In the genomic region with DNA sequence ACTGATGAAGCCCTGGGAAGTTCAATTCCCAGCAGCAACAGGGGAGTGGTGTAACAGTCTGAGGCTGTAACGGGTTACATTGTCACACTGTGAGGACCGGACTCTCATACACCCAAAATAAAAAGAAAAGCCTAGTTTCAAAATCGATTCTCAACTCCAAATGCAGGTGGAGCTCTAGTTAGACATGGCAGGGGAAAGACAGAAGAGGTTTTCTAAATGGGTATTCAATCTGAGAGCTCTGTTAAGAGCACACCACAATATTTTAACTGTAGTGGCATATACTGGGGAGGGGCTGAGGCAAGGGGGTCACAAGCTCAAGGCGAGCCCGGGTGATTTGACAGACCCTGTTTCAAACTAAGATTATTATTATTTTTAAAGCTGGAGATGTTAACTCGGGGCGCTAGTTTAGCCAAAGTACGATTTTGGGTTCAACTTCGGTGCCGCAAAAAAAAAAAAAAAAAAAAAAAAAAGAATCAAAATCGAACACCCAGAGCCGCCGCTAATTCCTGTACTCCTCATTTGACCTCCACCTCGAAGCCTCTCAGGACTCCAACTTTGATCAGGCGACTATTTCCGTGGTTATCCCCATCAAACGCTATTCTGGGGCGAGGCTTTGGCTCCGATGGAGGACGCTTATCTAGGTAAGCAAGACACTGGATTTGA, we compare ENCODE assay signal across 9 mouse cellular contexts. TPM values are rescaled to one million over a fixed set of nuclear protein-coding genes. Genes with fewer than 3 reads are reported as not detected.
A peak's percentile ranks its signal among the peaks of the same experiment; 100 is the strongest.
DNase-seq lines count a peak whose midpoint lies in the region; ATAC-seq lines count a peak whose summit lies in the region.
"Had no signal": no experiment of that assay in that cellular context is flagged by ENCODE, and none has a peak within 500 bp of the region (broad histone marks: within the 10 kb centered on the region; RNA-seq: fewer than 3 reads in every experiment).

No protein-coding gene starts in this region.

- H3K9me3 ChIP-seq in forebrain, embryonic 12.5 days = no peaks in the 10 kb centered on the region
- H3K9me3 ChIP-seq in liver, embryonic 16.5 days (replicated peaks; ENCODE audit: control insufficient read depth, low read length) = no peaks in the 10 kb centered on the region

- peak overlapping the region; percentile 93 for H3K27ac ChIP-seq in forebrain, embryonic 12.5 days
- peak overlapping the region; percentile 92 for H3K27ac ChIP-seq in liver, embryonic 16.5 days (ENCODE audit: low read length)

- no peak for DNase-seq in frontal cortex, adult 2 months (ENCODE audit: extremely low spot score in 1 of 2, low spot score in 1 of 2)
- peak; percentile 27 for DNase-seq in CD4-positive helper T cell, adult 2 months (ENCODE audit: low read depth, low spot score)
- DNase-seq in adrenal gland, adult 2 months = no peak
- no peak for DNase-seq in layer of hippocampus, adult 18-20 months (ENCODE audit: low spot score in 2 of 2)
- DNase-seq in left cerebral cortex, adult 11 months (ENCODE audit: low spot score) = no peak

- peak overlapping the region; percentile 83 for H3K4me2 ChIP-seq in forebrain, embryonic 12.5 days
- H3K4me2 ChIP-seq in liver, embryonic 16.5 days (ENCODE audit: low read depth, low read length) = peak overlapping the region; percentile 79

- peaks cover 14% of the 10 kb centered on the region for H3K4me1 ChIP-seq in forebrain, embryonic 12.5 days
- H3K4me1 ChIP-seq in liver, embryonic 16.5 days (ENCODE audit: control insufficient read depth, low read depth, low read length) = peaks cover 14% of the 10 kb centered on the region

- WGBS in forebrain, embryonic 12.5 days = 5% methylated on average over 20 of the region's 20 CpGs
- under 1% methylated on average over 20 of the region's 20 CpGs for WGBS in liver, embryonic 16.5 days (ENCODE audit: insufficient replicate concordance)

- ATAC-seq in frontal cortex, adult (ENCODE audit: low TSS enrichment) = peak; percentile 8; the same call in 1 of the 2 replicates
- no peak for ATAC-seq in forebrain, embryonic 12.5 days (ENCODE audit: low FRiP score)
- no peak for ATAC-seq in liver, embryonic 16.5 days (ENCODE audit: low read depth)

- H3K36me3 ChIP-seq in forebrain, embryonic 12.5 days (replicated peaks) = peaks cover 43% of the 10 kb centered on the region
- peaks cover 39% of the 10 kb centered on the region for H3K36me3 ChIP-seq in liver, embryonic 16.5 days (ENCODE audit: control insufficient read depth, insufficient read depth)

- H3K9ac ChIP-seq in forebrain, embryonic 12.5 days = peak overlapping the region; percentile 97
- peak overlapping the region; percentile 97 for H3K9ac ChIP-seq in liver, embryonic 16.5 days (ENCODE audit: low read depth, low read length)

- H3K27me3 ChIP-seq in forebrain, embryonic 12.5 days = peaks cover 18% of the 10 kb centered on the region
- no peaks in the 10 kb centered on the region for H3K27me3 ChIP-seq in liver, embryonic 16.5 days (ENCODE audit: control insufficient read depth, insufficient read depth, low read depth, low read length)
- H3K27me3 ChIP-seq: Patski had no signal

- peak overlapping the region; percentile 91 for H3K4me3 ChIP-seq in forebrain, embryonic 12.5 days (replicated peaks)
- peak overlapping the region; percentile 96 for H3K4me3 ChIP-seq in liver, embryonic 16.5 days (ENCODE audit: low read depth, low read length)

RNA-seq across cellular contexts. Expression of a gene that starts 0.9 kb away (rescaled TPM):
- 136 and 140 TPM in 2 replicates for polyA plus RNA-seq in frontal cortex, adult 2 months (2012; rRNA removed)
- polyA plus RNA-seq in forebrain, embryonic 12.5 days (2016; fragmentation: Nextera tagmentation; extraction: Ambion mirVana) = 228 and 238 TPM in 2 replicates
- polyA plus RNA-seq in liver, embryonic 16.5 days (2015; fragmentation: Nextera tagmentation; extraction: Ambion mirVana) = 38.8 and 41.2 TPM in 2 replicates
- total RNA-seq in adrenal gland, adult 2 months (2021) = 100 to 1,000 TPM; 105 to 110 TPM
- polyA plus RNA-seq in adrenal gland, adult 2 months (2012; rRNA removed) = 34.5 and 37.2 TPM in 2 replicates
- total RNA-seq in layer of hippocampus, adult 18-20 months (2021) = 100 to 1,000 TPM; 148 TPM

RNA-seq across cellular contexts. Expression of a gene that starts 5.8 kb away (rescaled TPM):
- polyA plus RNA-seq in frontal cortex, adult 2 months (2012; rRNA removed) = 307 and 323 TPM in 2 replicates
- polyA plus RNA-seq in forebrain, embryonic 12.5 days (2016; fragmentation: Nextera tagmentation; extraction: Ambion mirVana) = 5.1 and 7.0 TPM in 2 replicates
- polyA plus RNA-seq in liver, embryonic 16.5 days (2015; fragmentation: Nextera tagmentation; extraction: Ambion mirVana) = 26.5 and 33.8 TPM in 2 replicates
- 100 to 1,000 TPM; 199 to 282 TPM for total RNA-seq in adrenal gland, adult 2 months (2021)
- 81.4 and 98.2 TPM in 2 replicates for polyA plus RNA-seq in adrenal gland, adult 2 months (2012; rRNA removed)
- 100 to 1,000 TPM in 1 of 2 experiments, 10 to 100 TPM in 1; 91.3 to 102 TPM for total RNA-seq in layer of hippocampus, adult 18-20 months (2021)

RNA-seq across cellular contexts. Expression of a gene that starts 5.8 kb away (rescaled TPM):
- polyA plus RNA-seq in frontal cortex, adult 2 months (2012; rRNA removed) = 62.0 and 66.7 TPM in 2 replicates
- polyA plus RNA-seq in forebrain, embryonic 12.5 days (2016; fragmentation: Nextera tagmentation; extraction: Ambion mirVana) = 8.1 and 8.6 TPM in 2 replicates
- 18.9 and 19.6 TPM in 2 replicates for polyA plus RNA-seq in liver, embryonic 16.5 days (2015; fragmentation: Nextera tagmentation; extraction: Ambion mirVana)
- 10 to 100 TPM; 28.5 to 51.2 TPM for total RNA-seq in adrenal gland, adult 2 months (2021)
- polyA plus RNA-seq in adrenal gland, adult 2 months (2012; rRNA removed) = 19.7 and 26.7 TPM in 2 replicates
- 10 to 100 TPM; 19.4 to 21.3 TPM for total RNA-seq in layer of hippocampus, adult 18-20 months (2021)

RNA-seq across cellular contexts. Expression of a gene that starts 17.6 kb away (rescaled TPM):
- polyA plus RNA-seq in frontal cortex, adult 2 months (2012; rRNA removed) = 76.1 and 78.7 TPM in 2 replicates
- 71.7 and 73.2 TPM in 2 replicates for polyA plus RNA-seq in forebrain, embryonic 12.5 days (2016; fragmentation: Nextera tagmentation; extraction: Ambion mirVana)
- polyA plus RNA-seq in liver, embryonic 16.5 days (2015; fragmentation: Nextera tagmentation; extraction: Ambion mirVana) = 17.8 and 18.2 TPM in 2 replicates
- total RNA-seq in adrenal gland, adult 2 months (2021) = 10 to 100 TPM; 72.1 to 73.8 TPM
- 23.8 and 32.5 TPM in 2 replicates for polyA plus RNA-seq in adrenal gland, adult 2 months (2012; rRNA removed)
- 10 to 100 TPM; 58.7 to 59.6 TPM for total RNA-seq in layer of hippocampus, adult 18-20 months (2021)

RNA-seq across cellular contexts. Expression of a gene that starts 18.2 kb away (rescaled TPM):
- polyA plus RNA-seq in frontal cortex, adult 2 months (2012; rRNA removed) = not detected in 2 replicates
- 0.19 and 0.24 TPM in 2 replicates for polyA plus RNA-seq in forebrain, embryonic 12.5 days (2016; fragmentation: Nextera tagmentation; extraction: Ambion mirVana)
- 0.09 TPM in 1 of 2 replicates, not detected in the other for polyA plus RNA-seq in liver, embryonic 16.5 days (2015; fragmentation: Nextera tagmentation; extraction: Ambion mirVana)
- under 1 TPM in 1 of 2 experiments, not detected in 1; 0.31 TPM for total RNA-seq in adrenal gland, adult 2 months (2021)
- not detected in 2 replicates for polyA plus RNA-seq in adrenal gland, adult 2 months (2012; rRNA removed)
- 1 to 10 TPM in 1 of 2 experiments, under 1 TPM in 1; 0.62 to 1.5 TPM for total RNA-seq in layer of hippocampus, adult 18-20 months (2021)
